Mouse (Mus musculus): Measurements from ENCODE around the gene Kcnj10. TPM values are rescaled to one million over a fixed set of nuclear protein-coding genes. Genes with fewer than 3 reads are reported as not detected.

Kcnj10 gene
- polyA plus RNA-seq, 1 experiment from 2014 or later = 1.6 TPM

DNA sequence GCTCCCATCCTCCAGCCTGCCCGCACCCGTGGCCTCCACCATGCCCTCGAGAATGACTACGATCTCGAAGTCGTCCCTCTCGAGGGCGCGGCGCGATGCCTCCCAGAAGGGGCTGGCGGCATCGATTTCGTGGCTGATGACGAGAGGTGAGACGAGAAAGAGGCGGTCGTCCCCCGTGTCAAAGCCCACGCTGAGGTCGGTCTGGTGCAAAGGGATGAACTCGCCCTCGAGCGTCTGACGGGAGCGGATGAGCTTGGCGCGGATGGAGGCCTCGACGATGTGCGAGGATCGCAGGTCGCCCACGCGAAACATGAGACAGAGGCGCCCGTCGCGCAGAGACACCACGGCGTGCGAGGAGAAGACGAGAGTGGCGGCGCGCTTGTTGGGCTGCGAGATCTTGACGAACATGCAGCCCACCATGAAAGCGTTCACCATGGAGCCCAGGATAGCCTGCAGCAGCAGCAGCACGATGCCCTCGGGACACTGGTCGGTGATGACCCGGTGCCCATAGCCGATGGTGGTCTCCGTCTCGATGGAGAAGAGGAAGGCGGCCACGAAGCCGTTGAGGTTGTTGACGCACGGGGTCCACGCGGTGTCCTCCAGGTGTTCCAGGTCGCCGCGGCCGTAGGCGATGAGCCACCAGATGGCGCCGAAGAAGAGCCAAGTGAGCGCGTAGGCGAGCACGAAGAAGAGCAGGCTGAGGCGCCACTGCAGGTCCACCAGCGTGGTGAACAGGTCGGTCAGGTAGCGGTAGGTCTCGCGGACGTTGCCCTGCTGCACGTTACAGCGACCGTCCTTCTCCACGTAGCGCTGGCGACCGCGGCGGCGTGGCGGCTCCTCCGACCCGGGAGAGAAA is 15.1 kb upstream of the Kcnj10 start:
- WGBS = 29% methylated on average over 94 of the region's 94 CpGs
- peak overlapping the region; percentile 38 for H3K4me3 ChIP-seq (ENCODE audit: low read depth, low read length)
- DNase-seq (ENCODE audit: low spot score) = peak; percentile 78
- no peak overlapping the region for H3K27ac ChIP-seq (ENCODE audit: low read depth, low read length)
- no peaks in the 10 kb centered on the region for H3K9me3 ChIP-seq (replicated peaks; ENCODE audit: control insufficient read depth, low read length)
- peak overlapping the region; percentile 78 for H3K4me2 ChIP-seq (ENCODE audit: low read length)
- H3K4me1 ChIP-seq (ENCODE audit: control insufficient read depth, insufficient read depth, low read length) = peaks cover 17% of the 10 kb centered on the region
- peak overlapping the region; percentile 60 for H3K9ac ChIP-seq (ENCODE audit: low read length)
- ATAC-seq = peak; percentile 51
- H3K36me3 ChIP-seq (ENCODE audit: control insufficient read depth, insufficient read depth, low read length) = peaks cover 8% of the 10 kb centered on the region; the same call in 1 of the 2 replicates
- no peaks in the 10 kb centered on the region for H3K27me3 ChIP-seq (replicated peaks; ENCODE audit: control insufficient read depth, insufficient read depth, low read length)

DNA sequence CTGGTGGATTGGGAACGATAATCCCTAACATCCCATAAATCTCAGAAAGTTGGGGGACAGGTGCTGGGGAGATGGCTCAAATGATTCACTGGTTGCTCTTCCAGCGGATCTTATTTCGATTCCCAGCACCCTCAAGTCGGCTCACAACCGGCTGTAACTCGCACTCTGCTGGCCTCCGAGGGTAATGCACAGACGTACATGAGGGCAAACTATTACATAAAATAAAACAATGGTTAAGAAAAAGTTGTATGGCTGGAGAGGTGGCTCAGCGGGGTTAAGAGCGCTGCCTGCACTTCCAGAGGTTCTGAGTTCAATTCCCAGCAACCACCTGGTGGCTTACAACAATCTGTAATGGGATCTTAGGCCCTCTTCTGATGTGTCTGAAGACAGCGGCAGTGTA is 14.3 kb upstream of the Kcnj10 start:
- DNase-seq (ENCODE audit: low spot score) (no peak), ATAC-seq (no peak)
- Histone ChIP-seq H3K9me3 (replicated peaks; ENCODE audit: control insufficient read depth, low read length) (no peaks in the 10 kb centered on the region), H3K4me3 (ENCODE audit: low read depth, low read length) (peak overlapping the region; percentile 38), H3K4me1 (ENCODE audit: control insufficient read depth, insufficient read depth, low read length) (peaks cover 17% of the 10 kb centered on the region), H3K36me3 (ENCODE audit: control insufficient read depth, insufficient read depth, low read length) (peaks cover 6% of the 10 kb centered on the region; the same call in 1 of the 2 replicates), H3K4me2 (ENCODE audit: low read length) (peak overlapping the region; percentile 78), H3K27ac (ENCODE audit: low read depth, low read length) (no peak overlapping the region), H3K27me3 (replicated peaks; ENCODE audit: control insufficient read depth, insufficient read depth, low read length) (no peaks in the 10 kb centered on the region), H3K9ac (ENCODE audit: low read length) (peak overlapping the region; percentile 60; the same call in 1 of the 2 replicates)
- WGBS = 58% methylated on average over 11 of the region's 11 CpGs

- WGBS = 90% methylated on average over 16 of the region's 16 CpGs
- H3K36me3 ChIP-seq (ENCODE audit: control insufficient read depth, insufficient read depth, low read length) = peaks cover under 1% of the 10 kb centered on the region; the same call in 1 of the 2 replicates
- ATAC-seq (no peak), DNase-seq (ENCODE audit: low spot score) (no peak)
- H3K27me3 ChIP-seq (replicated peaks; ENCODE audit: control insufficient read depth, insufficient read depth, low read length) = no peaks in the 10 kb centered on the region
- H3K4me2 ChIP-seq (ENCODE audit: low read length) = no peak overlapping the region
- H3K9ac ChIP-seq (ENCODE audit: low read length) = no peak overlapping the region
- no peak overlapping the region for H3K4me3 ChIP-seq (ENCODE audit: low read depth, low read length)
- no peak overlapping the region for H3K27ac ChIP-seq (ENCODE audit: low read depth, low read length)
- H3K4me1 ChIP-seq (ENCODE audit: control insufficient read depth, insufficient read depth, low read length) = peaks cover 17% of the 10 kb centered on the region
- no peaks in the 10 kb centered on the region for H3K9me3 ChIP-seq (replicated peaks; ENCODE audit: control insufficient read depth, low read length)
These were observed 13.6 kb upstream of the Kcnj10 start for GRCm38 (mm10) chr1:172327206-172328001.

DNA sequence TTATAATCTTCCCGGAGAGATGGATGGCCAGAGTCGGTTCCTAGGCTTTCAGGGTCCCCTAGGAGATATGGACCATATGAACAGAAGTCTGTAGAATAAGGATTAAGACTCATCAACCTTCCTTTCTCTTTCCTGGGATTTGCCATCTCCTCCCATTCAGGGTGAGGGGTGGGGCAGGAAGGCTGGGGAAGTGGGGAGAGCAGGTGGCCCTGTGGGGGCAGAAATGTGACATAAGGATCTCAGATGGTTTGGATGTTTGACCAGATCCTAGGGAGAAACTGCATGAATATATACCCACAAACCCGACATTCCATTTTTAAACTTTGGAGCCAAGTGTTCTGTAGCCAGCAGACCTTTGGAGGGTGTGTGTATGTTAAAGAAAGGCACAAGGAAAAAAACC is 13.0 kb upstream of the Kcnj10 start:
- no peak overlapping the region for H3K4me2 ChIP-seq (ENCODE audit: low read length)
- H3K9ac ChIP-seq (ENCODE audit: low read length) = no peak overlapping the region
- no peaks in the 10 kb centered on the region for H3K36me3 ChIP-seq (ENCODE audit: control insufficient read depth, insufficient read depth, low read length)
- H3K9me3 ChIP-seq (replicated peaks; ENCODE audit: control insufficient read depth, low read length) = no peaks in the 10 kb centered on the region
- H3K4me3 ChIP-seq (ENCODE audit: low read depth, low read length) = no peak overlapping the region
- H3K27me3 ChIP-seq (replicated peaks; ENCODE audit: control insufficient read depth, insufficient read depth, low read length) = no peaks in the 10 kb centered on the region
- peaks cover 11% of the 10 kb centered on the region for H3K4me1 ChIP-seq (ENCODE audit: control insufficient read depth, insufficient read depth, low read length)
- H3K27ac ChIP-seq (ENCODE audit: low read depth, low read length) = no peak overlapping the region
- ATAC-seq (no peak), DNase-seq (ENCODE audit: low spot score) (no peak)
- WGBS = 85% methylated on average over 3 of the region's 3 CpGs

- peak overlapping the region; percentile 42 for H3K4me2 ChIP-seq (ENCODE audit: low read length)
- WGBS = 92% methylated on average over 7 of the region's 7 CpGs
- ATAC-seq = no peak
- H3K27me3 ChIP-seq (replicated peaks; ENCODE audit: control insufficient read depth, insufficient read depth, low read length) = no peaks in the 10 kb centered on the region
- H3K36me3 ChIP-seq (ENCODE audit: control insufficient read depth, insufficient read depth, low read length) = no peaks in the 10 kb centered on the region
- no peaks in the 10 kb centered on the region for H3K9me3 ChIP-seq (replicated peaks; ENCODE audit: control insufficient read depth, low read length)
- H3K27ac ChIP-seq (ENCODE audit: low read depth, low read length) = no peak overlapping the region
- H3K4me3 ChIP-seq (ENCODE audit: low read depth, low read length) = no peak overlapping the region
- DNase-seq (ENCODE audit: low spot score) = no peak
- H3K4me1 ChIP-seq (ENCODE audit: control insufficient read depth, insufficient read depth, low read length) = peaks cover 11% of the 10 kb centered on the region
- H3K9ac ChIP-seq (ENCODE audit: low read length) = no peak overlapping the region
These were observed 12.5 kb upstream of the Kcnj10 start for GRCm38 (mm10) chr1:172328461-172328860.

DNA sequence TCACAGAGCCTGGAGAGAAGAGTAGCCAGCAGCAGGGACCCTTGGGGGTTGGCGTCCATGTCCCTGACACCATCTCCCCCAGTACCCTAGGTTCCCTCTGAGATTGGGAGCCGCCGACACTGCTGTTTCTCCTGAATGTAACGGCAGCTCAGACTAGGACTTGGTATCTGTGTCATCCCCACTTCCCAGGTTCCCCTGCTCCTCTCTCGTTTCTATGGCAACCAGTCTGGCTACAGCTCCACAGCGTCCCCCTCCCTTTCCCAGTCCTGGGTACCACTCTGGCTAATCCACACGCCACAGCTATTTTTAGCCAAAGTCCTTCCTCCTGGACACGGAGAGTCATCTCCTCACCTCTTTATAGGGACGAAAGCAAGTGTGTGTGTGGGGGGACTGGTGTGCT is 11.9 kb upstream of the Kcnj10 start, which contains the start of gene Kcnj9:
Gene Kcnj9, minus strand, starts transcription at position 188 of the 400 bp plus-strand sequence.
- DNase-seq (ENCODE audit: low spot score) (peak; percentile 93), ATAC-seq (peak; percentile 79)
- 15% methylated on average over 9 of the region's 9 CpGs for WGBS
- Histone ChIP-seq H3K4me3 (ENCODE audit: low read depth, low read length) (peak within 1 kb of the TSS; percentile 20), H3K9ac (ENCODE audit: low read length) (peak within 1 kb of the TSS; percentile 49), H3K36me3 (ENCODE audit: control insufficient read depth, insufficient read depth, low read length) (no peaks in the 10 kb centered on the region), H3K27ac (ENCODE audit: low read depth, low read length) (no peak within 1 kb of the TSS), H3K9me3 (replicated peaks; ENCODE audit: control insufficient read depth, low read length) (no peaks in the 10 kb centered on the region), H3K4me2 (ENCODE audit: low read length) (peak within 1 kb of the TSS; percentile 42), H3K27me3 (replicated peaks; ENCODE audit: control insufficient read depth, insufficient read depth, low read length) (no peaks in the 10 kb centered on the region), H3K4me1 (ENCODE audit: control insufficient read depth, insufficient read depth, low read length) (peaks cover 11% of the 10 kb centered on the region)

DNA sequence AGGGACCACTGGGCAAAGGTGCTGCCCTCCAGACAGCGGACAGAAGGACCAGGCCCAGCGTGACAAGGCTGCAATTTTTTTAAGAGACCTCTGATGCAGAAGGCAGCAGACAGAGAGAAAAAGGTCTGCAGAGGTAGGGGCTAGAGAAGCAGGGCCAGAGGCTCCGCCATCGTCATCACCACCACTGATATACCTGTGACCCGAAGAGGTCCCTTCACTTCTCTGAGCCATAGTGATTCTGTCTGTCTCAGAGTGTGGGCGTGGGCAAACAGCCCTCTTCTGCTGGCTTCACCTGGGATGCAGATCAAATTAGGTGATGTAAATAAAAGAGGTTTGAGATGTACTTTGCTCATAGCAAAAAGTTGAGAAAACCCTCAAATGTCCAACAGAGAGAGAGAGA is 11.4 kb upstream of the Kcnj10 start:
- WGBS = 78% methylated on average over 6 of the region's 6 CpGs
- Histone ChIP-seq H3K27ac (ENCODE audit: low read depth, low read length) (no peak overlapping the region), H3K9ac (ENCODE audit: low read length) (0 out of 2 replicates have a peak overlapping the region, but pooled peaks have one; percentile 49), H3K27me3 (replicated peaks; ENCODE audit: control insufficient read depth, insufficient read depth, low read length) (no peaks in the 10 kb centered on the region), H3K4me3 (ENCODE audit: low read depth, low read length) (no peak overlapping the region), H3K4me2 (ENCODE audit: low read length) (no peak overlapping the region), H3K9me3 (replicated peaks; ENCODE audit: control insufficient read depth, low read length) (no peaks in the 10 kb centered on the region), H3K4me1 (ENCODE audit: control insufficient read depth, insufficient read depth, low read length) (peaks cover 11% of the 10 kb centered on the region), H3K36me3 (ENCODE audit: control insufficient read depth, insufficient read depth, low read length) (no peaks in the 10 kb centered on the region)
- DNase-seq (ENCODE audit: low spot score) = no peak
- ATAC-seq = no peak

DNA sequence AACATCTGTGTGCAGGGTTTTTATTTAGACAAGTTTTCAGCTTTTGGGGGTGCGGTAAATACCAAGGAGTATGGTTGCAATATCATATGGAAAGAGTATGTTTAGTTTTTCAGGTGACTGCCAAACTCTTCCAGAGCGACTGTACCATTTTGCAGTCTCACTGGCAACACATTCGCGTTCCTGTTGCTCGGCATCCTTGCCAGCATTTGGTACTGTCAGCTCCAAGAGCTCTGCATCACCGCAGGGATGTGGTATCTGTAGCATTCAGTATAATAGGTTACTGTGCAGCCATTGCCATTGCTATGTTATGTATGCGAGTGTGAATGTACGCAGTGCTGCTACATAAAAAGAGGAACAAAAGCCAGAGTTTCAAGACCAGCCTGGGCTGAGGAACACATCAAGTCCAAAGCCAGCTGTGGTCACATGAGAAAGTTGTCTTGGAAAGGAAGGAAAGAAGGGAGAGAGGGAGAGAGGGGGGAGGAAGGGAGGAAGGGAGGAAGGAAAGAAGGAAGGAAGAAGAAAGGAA is 9.5 kb upstream of the Kcnj10 start:
- Histone ChIP-seq H3K36me3 (ENCODE audit: control insufficient read depth, insufficient read depth, low read length) (no peaks in the 10 kb centered on the region), H3K27me3 (replicated peaks; ENCODE audit: control insufficient read depth, insufficient read depth, low read length) (no peaks in the 10 kb centered on the region), H3K4me2 (ENCODE audit: low read length) (no peak overlapping the region), H3K4me3 (ENCODE audit: low read depth, low read length) (no peak overlapping the region), H3K4me1 (ENCODE audit: control insufficient read depth, insufficient read depth, low read length) (peaks cover 11% of the 10 kb centered on the region), H3K9me3 (replicated peaks; ENCODE audit: control insufficient read depth, low read length) (no peaks in the 10 kb centered on the region), H3K9ac (ENCODE audit: low read length) (no peak overlapping the region), H3K27ac (ENCODE audit: low read depth, low read length) (no peak overlapping the region)
- WGBS = 50% methylated on average over 8 of the region's 8 CpGs
- no peak for ATAC-seq
- DNase-seq (ENCODE audit: low spot score) = no peak
